Mouse (Mus musculus): ENCODE results near the gene Cyp1a1.

- TF ChIP-seq CHD2 (IDR thresholded peaks at IDR 0.05; ENCODE audit: low read depth, low read length) (no peak), MAFK (IDR thresholded peaks at IDR 0.05; ENCODE audit: insufficient read depth, low read depth, low read length) (no peak)
Measured at GRCm38 (mm10) chr9:57748137-57748536, 60.4 kb downstream of the Cyp1a1 start.

Measured in ES-E14 (cell line).